Mouse (Mus musculus) lung, embryonic 16.5 days (tissue): Measurements from ENCODE around the gene Lrrc66. TPM values are rescaled to one million over a fixed set of nuclear protein-coding genes. Genes with fewer than 3 reads are reported as not detected.
A peak's percentile ranks its signal among the peaks of the same experiment; 100 is the strongest.

Experiments
- ATAC-seq: fragments of 200-750 bp; cut with Nextera tagmentation; 2 replicates; pipeline ENCODE4 v1.8.0; 2017; ENCODE audit warnings: low read depth, mild to moderate bottlenecking, moderate library complexity
- H3K27ac ChIP-seq: fragments of 300-500 bp; sonication (generic); 2 replicates; pipeline ENCODE4 v1.5.1; 2014; ENCODE audit warnings: mild to moderate bottlenecking, control low read depth, low read length
- H3K27me3 ChIP-seq: fragments of 300-500 bp; sonication (generic); 2 replicates; pipeline ENCODE4 v1.6.1; 2014; ENCODE audit warnings: low read depth, low read length, mixed read lengths; ENCODE audit not compliant: control insufficient read depth, insufficient read depth
- H3K36me3 ChIP-seq: fragments of 300-500 bp; sonication (generic); 2 replicates; pipeline ENCODE4 v1.6.1; 2014; ENCODE audit warnings: low read length; ENCODE audit not compliant: control insufficient read depth, insufficient read depth
- H3K4me1 ChIP-seq: fragments of 300-500 bp; sonication (generic); replicated peaks from 2 replicates; pipeline ENCODE4 v1.6.1; 2014; ENCODE audit warnings: low read length, mixed read lengths; ENCODE audit not compliant: control insufficient read depth, insufficient read depth
- H3K4me2 ChIP-seq: fragments of 300-500 bp; sonication (generic); 2 replicates; pipeline ENCODE4 v1.6.1; 2014; ENCODE audit warnings: low read depth, low read length, control low read depth
- H3K4me3 ChIP-seq: fragments of 300-500 bp; sonication (generic); 2 replicates; pipeline ENCODE4 v1.5.1; 2014; ENCODE audit warnings: mild to moderate bottlenecking, low read length, control low read depth
- H3K9ac ChIP-seq: fragments of 300-500 bp; sonication (generic); 2 replicates; pipeline ENCODE4 v1.6.1; 2014; ENCODE audit warnings: low read length, control low read depth
- H3K9me3 ChIP-seq: fragments of 300-500 bp; sonication (generic); 2 replicates; pipeline ENCODE4 v1.6.1; 2016; ENCODE audit warnings: low read length; ENCODE audit not compliant: control insufficient read depth
- WGBS: fragments of 180-500 bp; shearing (Covaris S2); extraction: QIAGEN DNeasy Blood & Tissue Kit; methylation state at CpG from one replicate; pipeline ENCODE4 v1.1.7; 2014; 5-methylcytosine and 5-hydroxymethylcytosine counted together
- polyA plus RNA-seq: library from polyadenylated mRNA; unstranded; fragments of >200 nt; fragmentation: Nextera tagmentation; extraction: Ambion mirVana; gene quantifications from 2 replicates; pipeline ENCODE4 v1.2.1, GENCODE M21; 2015

The Lrrc66 gene
- polyA plus RNA-seq, 1 experiment from 2014 or later = not detected

DNA sequence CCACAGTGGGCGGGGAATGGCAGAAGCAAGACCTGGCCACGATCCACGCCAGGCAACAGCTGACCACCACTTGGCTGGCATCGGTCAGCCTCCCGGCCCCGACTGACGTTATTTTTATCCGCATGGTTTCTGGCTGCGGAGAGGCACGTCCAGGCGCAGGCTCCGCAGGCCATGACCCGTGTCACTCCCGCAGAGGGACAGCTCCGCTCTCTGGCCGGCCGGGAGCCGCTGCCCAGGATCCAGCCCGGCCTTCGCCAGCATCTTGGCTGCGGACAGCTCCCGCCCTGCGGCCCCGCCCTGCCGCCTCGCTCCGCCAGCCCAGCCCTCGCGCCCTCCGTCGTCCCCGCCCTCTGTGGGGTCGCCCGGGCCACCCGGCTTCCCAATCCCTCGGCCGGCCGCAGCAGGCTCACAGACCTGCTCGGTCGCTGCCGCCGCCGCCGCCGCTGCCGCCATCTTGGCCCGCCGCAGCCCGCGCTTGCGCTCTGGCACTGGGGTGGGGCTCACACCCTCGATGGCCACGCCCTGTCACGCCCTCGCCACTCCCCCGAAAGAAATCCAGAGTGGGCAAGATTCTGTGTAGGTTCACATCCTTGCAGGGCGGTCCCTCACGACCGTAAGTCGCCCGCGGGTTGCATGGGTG, 15.1 kb upstream of the Lrrc66 start, which contains the start of gene Sgcb:
TSS of gene Sgcb (minus strand) at position 530 of the 640 bp plus-strand sequence.
- Histone ChIP-seq H3K4me3 (peak within 1 kb of the TSS; percentile 86), H3K9me3 (no peaks in the 10 kb centered on the region), H3K4me1 (peaks cover 27% of the 10 kb centered on the region), H3K27me3 (peaks cover 36% of the 10 kb centered on the region), H3K4me2 (peak within 1 kb of the TSS; percentile 75), H3K27ac (peak within 1 kb of the TSS; percentile 37; the same call in 1 of the 2 replicates), H3K9ac (peak within 1 kb of the TSS; percentile 79), H3K36me3 (no peaks in the 10 kb centered on the region; the same call in 1 of the 2 replicates)
- ATAC-seq = peak; percentile 85
- WGBS = under 1% methylated on average over 59 of the region's 62 CpGs

DNA sequence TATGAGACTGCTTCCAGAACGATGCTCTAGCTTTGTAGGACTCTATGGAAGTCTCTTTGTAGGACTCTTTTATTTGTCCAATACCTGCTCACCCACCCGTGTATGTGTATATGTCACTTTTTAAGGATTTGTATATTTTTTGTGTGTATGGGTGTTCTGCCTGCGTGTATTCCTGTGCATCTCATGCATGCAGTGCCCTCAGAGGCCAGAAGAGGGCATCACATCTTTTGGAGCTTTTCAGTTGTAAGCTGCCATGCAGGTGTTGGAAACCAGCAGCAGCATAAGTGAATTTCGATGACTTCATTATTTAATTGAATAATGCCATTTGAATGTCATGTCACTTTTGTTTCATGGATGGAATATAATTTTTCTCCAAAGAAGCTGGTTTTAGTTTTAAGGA, 9.8 kb upstream of the Lrrc66 start:
- no peak for ATAC-seq
- Histone ChIP-seq H3K27me3 (no peaks in the 10 kb centered on the region), H3K4me2 (no peak overlapping the region), H3K4me1 (peaks cover 6% of the 10 kb centered on the region), H3K36me3 (peaks cover 3% of the 10 kb centered on the region; the same call in 1 of the 2 replicates), H3K4me3 (no peak overlapping the region), H3K27ac (no peak overlapping the region), H3K9me3 (no peaks in the 10 kb centered on the region), H3K9ac (no peak overlapping the region)
- WGBS = 84% methylated on average over 4 of the region's 4 CpGs

DNA sequence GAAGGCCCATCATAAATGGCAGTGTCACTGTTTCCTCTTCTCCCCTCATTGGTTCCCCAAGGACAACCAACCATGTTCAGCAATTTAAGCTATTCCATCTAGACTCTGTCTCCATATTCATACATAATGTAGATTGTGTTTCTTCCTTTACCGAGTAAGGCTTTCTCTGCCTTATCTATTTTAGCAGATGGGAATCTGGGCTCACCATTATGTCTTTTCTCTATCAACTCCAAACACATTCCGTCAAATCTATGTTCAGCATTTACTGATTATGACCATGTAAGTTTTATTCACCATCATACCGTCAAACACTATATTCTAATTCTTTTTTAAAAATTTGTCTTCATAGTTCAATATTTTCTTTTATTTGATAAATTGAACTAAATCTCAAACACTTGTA, 8.7 kb upstream of the Lrrc66 start:
- no peak for ATAC-seq
- H3K27me3 ChIP-seq = no peaks in the 10 kb centered on the region
- H3K36me3 ChIP-seq = peaks cover 3% of the 10 kb centered on the region; the same call in 1 of the 2 replicates
- H3K4me2 ChIP-seq = no peak overlapping the region
- H3K9me3 ChIP-seq = no peaks in the 10 kb centered on the region
- H3K4me1 ChIP-seq = no peaks in the 10 kb centered on the region
- no peak overlapping the region for H3K9ac ChIP-seq
- no peak overlapping the region for H3K4me3 ChIP-seq
- H3K27ac ChIP-seq = no peak overlapping the region
- WGBS = 85% methylated on average over 3 of the region's 3 CpGs

DNA sequence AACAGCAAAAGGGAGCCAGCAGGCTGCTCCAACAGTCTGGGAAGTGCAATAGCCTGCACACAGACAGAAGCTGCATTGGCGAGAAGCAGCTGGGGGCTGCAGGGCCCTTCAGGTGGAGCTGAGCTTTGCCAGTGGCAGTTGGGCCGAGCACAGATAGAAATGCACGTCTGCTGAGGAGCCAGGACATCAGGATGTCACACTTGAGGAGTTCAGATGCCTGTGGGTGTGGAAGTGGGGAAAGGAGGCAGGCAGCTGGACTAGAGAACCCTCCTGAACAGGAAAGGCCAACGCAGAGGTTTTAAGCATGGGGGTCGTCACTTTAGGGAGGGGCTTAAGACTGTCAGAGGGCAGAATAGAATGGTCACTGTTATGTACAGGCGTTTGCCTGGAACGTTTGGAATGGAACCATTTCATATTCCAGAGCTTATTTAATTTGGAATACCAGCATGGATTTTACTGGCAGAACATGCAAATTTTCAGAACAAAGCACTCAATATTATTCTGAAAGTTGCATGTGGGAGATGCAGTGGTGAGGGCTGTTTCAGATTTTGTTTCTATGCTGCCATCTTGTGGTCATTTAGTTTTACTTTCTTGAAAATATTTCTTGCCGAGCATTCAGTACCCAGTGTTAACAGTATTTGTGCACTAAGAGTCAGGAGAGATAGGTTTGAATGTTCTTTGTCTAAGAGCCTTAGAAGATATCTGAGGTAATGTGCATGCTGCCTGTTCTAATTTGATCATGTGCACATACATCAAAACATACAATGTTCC, 5.2 kb upstream of the Lrrc66 start:
- H3K36me3 ChIP-seq = peaks cover 14% of the 10 kb centered on the region
- 43% methylated on average over 8 of the region's 8 CpGs for WGBS
- H3K9ac ChIP-seq = no peak overlapping the region
- H3K4me1 ChIP-seq = no peaks in the 10 kb centered on the region
- no peaks in the 10 kb centered on the region for H3K27me3 ChIP-seq
- ATAC-seq = peak; percentile 60
- no peak overlapping the region for H3K4me3 ChIP-seq
- H3K9me3 ChIP-seq = 0 out of 2 replicates have a peak, but pooled peaks cover 5% of the 10 kb centered on the region
- H3K4me2 ChIP-seq = no peak overlapping the region
- no peak overlapping the region for H3K27ac ChIP-seq

DNA sequence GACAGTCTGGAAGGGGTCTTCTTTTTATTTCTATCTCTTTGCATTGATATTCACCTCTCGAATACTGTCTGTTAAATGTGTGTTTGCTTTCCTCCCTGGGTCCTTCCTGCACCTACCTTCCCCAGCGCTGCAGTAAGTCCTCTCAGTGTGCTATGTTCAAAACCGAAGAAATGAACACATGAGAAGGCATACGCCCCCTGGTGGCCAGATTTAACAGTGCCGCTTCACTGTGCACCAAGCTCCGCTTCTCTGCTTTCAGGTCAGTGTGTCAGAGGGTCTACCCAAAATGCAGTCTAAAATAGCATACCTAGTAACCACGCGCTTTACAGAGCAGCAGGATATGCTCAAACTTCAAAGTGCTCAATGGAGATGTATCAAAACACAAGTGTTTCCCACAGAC, 815 bp upstream of the Lrrc66 start:
- WGBS = 55% methylated on average over 8 of the region's 8 CpGs
- H3K36me3 ChIP-seq = peaks cover 12% of the 10 kb centered on the region
- ATAC-seq = no peak
- no peaks in the 10 kb centered on the region for H3K4me1 ChIP-seq
- no peak overlapping the region for H3K9ac ChIP-seq
- no peaks in the 10 kb centered on the region for H3K27me3 ChIP-seq
- no peak overlapping the region for H3K4me2 ChIP-seq
- H3K9me3 ChIP-seq = 0 out of 2 replicates have a peak, but pooled peaks cover 5% of the 10 kb centered on the region
- no peak overlapping the region for H3K27ac ChIP-seq
- H3K4me3 ChIP-seq = no peak overlapping the region

DNA sequence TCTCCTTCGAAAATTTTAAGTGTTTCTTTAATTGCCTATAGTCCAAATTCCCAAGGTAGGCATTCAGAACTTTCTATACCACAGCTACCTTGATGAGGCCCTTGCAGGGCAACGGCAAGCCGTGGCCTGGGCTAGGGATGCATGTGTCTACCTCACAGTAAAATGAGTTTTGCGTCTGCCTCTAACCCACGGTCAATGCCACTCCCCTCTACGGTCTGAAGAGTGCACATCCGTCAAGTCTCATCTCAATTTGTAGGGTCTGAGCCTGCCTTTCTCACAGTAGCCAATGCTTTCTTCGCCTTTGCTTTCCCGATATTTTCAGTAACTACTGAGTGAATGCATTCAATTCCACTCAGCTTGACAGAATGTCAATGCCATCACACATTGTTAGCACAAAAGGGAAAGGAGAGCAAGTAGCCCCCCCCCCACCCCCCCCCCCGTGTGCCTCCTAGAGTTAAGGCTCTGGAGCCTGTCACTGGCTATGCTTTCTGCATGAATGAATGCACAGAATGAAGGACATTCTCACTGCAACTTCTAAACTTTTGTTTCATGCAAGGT, 1.2 kb downstream of the Lrrc66 start:
- H3K4me3 ChIP-seq = no peak overlapping the region
- 0 out of 2 replicates have a peak, but pooled peaks cover 5% of the 10 kb centered on the region for H3K9me3 ChIP-seq
- H3K36me3 ChIP-seq = peaks cover 11% of the 10 kb centered on the region
- WGBS = 81% methylated on average over 10 of the region's 10 CpGs
- ATAC-seq = no peak
- no peaks in the 10 kb centered on the region for H3K4me1 ChIP-seq
- H3K27me3 ChIP-seq = no peaks in the 10 kb centered on the region
- H3K9ac ChIP-seq = no peak overlapping the region
- no peak overlapping the region for H3K27ac ChIP-seq
- no peak overlapping the region for H3K4me2 ChIP-seq

DNA sequence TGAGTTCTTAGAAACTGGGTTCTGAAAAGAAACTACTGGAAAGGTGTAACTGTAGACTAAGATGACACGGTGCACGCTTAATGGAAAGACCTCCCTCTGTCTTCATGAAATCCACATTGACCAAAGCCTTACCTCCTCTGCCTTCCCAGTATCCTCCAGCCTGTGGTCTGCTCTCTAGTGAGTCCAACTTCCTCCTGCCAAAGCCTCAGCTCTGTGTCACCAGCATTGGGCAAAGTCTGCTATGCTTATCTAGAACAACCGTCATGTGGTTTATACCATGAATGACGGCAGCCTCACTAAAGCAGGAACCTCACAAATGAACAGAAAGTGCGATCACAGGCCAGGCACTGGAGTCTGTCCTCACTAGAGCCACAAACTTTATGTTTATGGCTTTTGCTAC, 2.2 kb downstream of the Lrrc66 start:
- H3K9me3 ChIP-seq = 0 out of 2 replicates have a peak, but pooled peaks cover 5% of the 10 kb centered on the region
- H3K36me3 ChIP-seq = peaks cover 11% of the 10 kb centered on the region
- no peak overlapping the region for H3K4me3 ChIP-seq
- H3K27me3 ChIP-seq = no peaks in the 10 kb centered on the region
- ATAC-seq = no peak
- WGBS = 68% methylated on average over 5 of the region's 5 CpGs
- H3K4me2 ChIP-seq = no peak overlapping the region
- H3K4me1 ChIP-seq = no peaks in the 10 kb centered on the region
- no peak overlapping the region for H3K27ac ChIP-seq
- H3K9ac ChIP-seq = no peak overlapping the region

DNA sequence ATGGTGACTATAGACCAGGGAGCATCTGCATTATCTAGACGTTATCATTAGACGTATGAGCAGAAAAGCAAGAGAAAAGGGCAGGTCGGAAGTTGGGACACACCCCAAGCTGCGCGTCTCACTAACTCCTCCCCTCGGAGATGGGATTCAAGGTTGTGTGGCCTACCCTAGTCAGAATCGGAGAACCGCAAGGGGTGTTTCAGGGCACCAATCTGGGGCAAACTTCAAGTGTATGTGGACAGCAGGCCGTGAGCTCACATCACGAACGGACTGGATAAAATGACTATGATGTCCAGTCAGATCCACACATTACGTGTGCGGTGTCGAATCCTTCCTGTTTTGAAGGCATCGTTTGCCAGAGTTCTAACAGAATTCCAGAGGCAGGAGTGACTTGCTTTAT, 4.3 kb downstream of the Lrrc66 start:
- no peak for ATAC-seq
- H3K4me2 ChIP-seq = no peak overlapping the region
- no peak overlapping the region for H3K27ac ChIP-seq
- H3K27me3 ChIP-seq = no peaks in the 10 kb centered on the region
- 73% methylated on average over 15 of the region's 15 CpGs for WGBS
- no peaks in the 10 kb centered on the region for H3K36me3 ChIP-seq
- no peaks in the 10 kb centered on the region for H3K9me3 ChIP-seq
- H3K4me3 ChIP-seq = no peak overlapping the region
- no peak overlapping the region for H3K9ac ChIP-seq
- H3K4me1 ChIP-seq = no peaks in the 10 kb centered on the region

DNA sequence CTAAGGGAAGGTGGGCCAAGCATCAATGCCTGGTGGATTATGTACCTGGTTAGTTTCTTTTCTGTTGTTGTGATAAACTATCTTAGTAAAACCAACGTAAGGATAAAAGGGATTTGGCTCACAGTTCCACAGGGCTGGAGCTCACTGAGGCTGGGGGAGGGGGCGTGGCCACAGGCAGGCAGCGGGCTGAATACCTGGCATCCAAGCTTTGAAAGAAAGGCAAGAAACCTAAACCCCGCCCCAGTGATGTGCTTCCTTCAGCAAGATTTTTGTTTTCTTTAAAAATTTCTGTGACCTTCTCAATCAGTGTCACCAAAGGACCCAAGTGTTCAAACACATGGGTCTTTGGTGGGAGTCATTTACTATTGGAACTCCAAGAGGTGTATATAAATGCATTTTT, 4.8 kb downstream of the Lrrc66 start:
- ATAC-seq = no peak
- Histone ChIP-seq H3K4me1 (no peaks in the 10 kb centered on the region), H3K27me3 (no peaks in the 10 kb centered on the region), H3K36me3 (no peaks in the 10 kb centered on the region), H3K4me2 (no peak overlapping the region), H3K4me3 (no peak overlapping the region), H3K27ac (no peak overlapping the region), H3K9me3 (no peaks in the 10 kb centered on the region), H3K9ac (no peak overlapping the region)
- WGBS = 55% methylated on average over 4 of the region's 4 CpGs
